Mouse (Mus musculus) midbrain, embryonic 16.5 days (tissue): ENCODE data around the gene Tex19.2. TPM values are rescaled to one million over a fixed set of nuclear protein-coding genes. Genes with fewer than 3 reads are reported as not detected.
A peak's percentile ranks its signal among the peaks of the same experiment; 100 is the strongest.

Experiments
- ATAC-seq: fragments of 200-750 bp; cut with Nextera tagmentation; 2 replicates; pipeline ENCODE4 v1.8.0; 2017; ENCODE audit warnings: moderate TSS enrichment
- H3K27ac ChIP-seq: fragments of 300-500 bp; sonication (generic); 2 replicates; pipeline ENCODE4 v1.5.1; 2014; ENCODE audit warnings: mild to moderate bottlenecking, low read length, mixed read lengths
- H3K27me3 ChIP-seq: fragments of 300-500 bp; sonication (generic); 2 replicates; pipeline ENCODE4 v1.6.1; 2014; ENCODE audit warnings: low read depth, low read length, mixed read lengths; ENCODE audit not compliant: control insufficient read depth, insufficient read depth
- H3K36me3 ChIP-seq: fragments of 300-500 bp; sonication (generic); 2 replicates; pipeline ENCODE4 v1.6.1; 2014; ENCODE audit warnings: mild to moderate bottlenecking, low read length, moderate library complexity, mixed read lengths; ENCODE audit not compliant: control insufficient read depth, insufficient read depth
- H3K4me1 ChIP-seq: fragments of 300-500 bp; sonication (generic); 2 replicates; pipeline ENCODE4 v1.6.1; 2014; ENCODE audit warnings: mild to moderate bottlenecking, low read length, mixed read lengths; ENCODE audit not compliant: control insufficient read depth, insufficient read depth
- H3K4me2 ChIP-seq: fragments of 300-500 bp; sonication (generic); 2 replicates; pipeline ENCODE4 v1.6.1; 2014; ENCODE audit warnings: mild to moderate bottlenecking, low read length, mixed read lengths
- H3K4me3 ChIP-seq: fragments of 300-500 bp; sonication (generic); 2 replicates; pipeline ENCODE4 v1.5.1; 2014; ENCODE audit warnings: low read depth, mild to moderate bottlenecking, low read length, moderate library complexity, mixed read lengths
- H3K9ac ChIP-seq: fragments of 300-500 bp; sonication (generic); 2 replicates; pipeline ENCODE4 v1.6.1; 2014; ENCODE audit warnings: low read depth, low read length, mixed read lengths
- H3K9me3 ChIP-seq: fragments of 300-500 bp; sonication (generic); replicated peaks from 2 replicates; pipeline ENCODE4 v1.6.1; 2014; ENCODE audit warnings: mild to moderate bottlenecking, low read length, mixed read lengths; ENCODE audit not compliant: control insufficient read depth, poor library complexity, severe bottlenecking
- WGBS: fragments of 180-500 bp; shearing (Covaris S2); extraction: QIAGEN DNeasy Blood & Tissue Kit; methylation state at CpG from one replicate; pipeline ENCODE4 v1.1.7; 2014; 5-methylcytosine and 5-hydroxymethylcytosine counted together
- polyA plus RNA-seq: library from polyadenylated mRNA; unstranded; fragments of >200 nt; fragmentation: Nextera tagmentation; extraction: Ambion mirVana; gene quantifications from 2 replicates; pipeline ENCODE4 v1.2.1, GENCODE M21; 2015

Tex19.2 gene
- polyA plus RNA-seq = not detected in 2 replicates

GRCm38 (mm10) chr11:121118577-121118976, at the start of gene Tex19.2:
TSS of gene Tex19.2 (minus strand) at chr11:121118677.
- Histone ChIP-seq H3K4me2 (no peak within 1 kb of the TSS), H3K4me3 (no peak within 1 kb of the TSS), H3K36me3 (no peaks in the 10 kb centered on the region), H3K27me3 (no peaks in the 10 kb centered on the region), H3K9me3 (no peaks in the 10 kb centered on the region), H3K4me1 (no peaks in the 10 kb centered on the region), H3K9ac (no peak within 1 kb of the TSS), H3K27ac (no peak within 1 kb of the TSS)
- ATAC-seq = no peak
- WGBS = 57% methylated on average over 3 of the region's 3 CpGs

- Histone ChIP-seq H3K27ac (no peak overlapping the region), H3K4me2 (no peak overlapping the region), H3K4me1 (no peaks in the 10 kb centered on the region), H3K27me3 (no peaks in the 10 kb centered on the region), H3K9me3 (no peaks in the 10 kb centered on the region), H3K36me3 (no peaks in the 10 kb centered on the region), H3K9ac (no peak overlapping the region), H3K4me3 (no peak overlapping the region)
- WGBS = 85% methylated on average over 4 of the region's 4 CpGs
- no peak for ATAC-seq
These were observed 45.3 kb upstream of the Tex19.2 start for GRCm38 (mm10) chr11:121163751-121164150.

GRCm38 (mm10) chr11:121160636-121161346, 42.3 kb upstream of the Tex19.2 start:
- ATAC-seq = no peak
- Histone ChIP-seq H3K4me3 (no peak overlapping the region), H3K27me3 (peaks cover 10% of the 10 kb centered on the region), H3K27ac (no peak overlapping the region), H3K4me1 (peaks cover 4% of the 10 kb centered on the region; the same call in 1 of the 2 replicates), H3K4me2 (no peak overlapping the region), H3K9ac (no peak overlapping the region), H3K36me3 (no peaks in the 10 kb centered on the region), H3K9me3 (no peaks in the 10 kb centered on the region)
- WGBS = 93% methylated on average over 26 of the region's 26 CpGs

GRCm38 (mm10) chr11:121159971-121160370, 41.5 kb upstream of the Tex19.2 start, which contains the start of gene Uts2r:
TSS of gene Uts2r (plus strand) at chr11:121160271.
- Histone ChIP-seq H3K27ac (no peak within 1 kb of the TSS), H3K4me1 (peaks cover 4% of the 10 kb centered on the region; the same call in 1 of the 2 replicates), H3K27me3 (peaks cover 14% of the 10 kb centered on the region), H3K9me3 (no peaks in the 10 kb centered on the region), H3K4me2 (no peak within 1 kb of the TSS), H3K36me3 (no peaks in the 10 kb centered on the region), H3K9ac (no peak within 1 kb of the TSS), H3K4me3 (no peak within 1 kb of the TSS)
- ATAC-seq = no peak
- 88% methylated on average over 5 of the region's 5 CpGs for WGBS

GRCm38 (mm10) chr11:121156411-121156891, 38.0 kb upstream of the Tex19.2 start:
- H3K9me3 ChIP-seq = no peaks in the 10 kb centered on the region
- peak overlapping the region; percentile 68 for H3K9ac ChIP-seq
- peak overlapping the region; percentile 90 for H3K4me2 ChIP-seq
- H3K4me3 ChIP-seq = peak overlapping the region; percentile 52
- under 1% methylated on average over 45 of the region's 45 CpGs for WGBS
- H3K27ac ChIP-seq = no peak overlapping the region
- ATAC-seq = peak; percentile 66; the same call in 1 of the 2 replicates
- H3K36me3 ChIP-seq = no peaks in the 10 kb centered on the region
- peaks cover 14% of the 10 kb centered on the region for H3K27me3 ChIP-seq
- peaks cover 4% of the 10 kb centered on the region; the same call in 1 of the 2 replicates for H3K4me1 ChIP-seq

GRCm38 (mm10) chr11:121154203-121154602, 35.7 kb upstream of the Tex19.2 start:
- Histone ChIP-seq H3K27me3 (peaks cover 14% of the 10 kb centered on the region), H3K9me3 (no peaks in the 10 kb centered on the region), H3K9ac (no peak overlapping the region), H3K36me3 (no peaks in the 10 kb centered on the region), H3K27ac (no peak overlapping the region), H3K4me3 (no peak overlapping the region), H3K4me2 (no peak overlapping the region), H3K4me1 (peaks cover 4% of the 10 kb centered on the region; the same call in 1 of the 2 replicates)
- WGBS = 14% methylated on average over 4 of the region's 4 CpGs
- no peak for ATAC-seq

GRCm38 (mm10) chr11:121148193-121148592, 29.7 kb upstream of the Tex19.2 start:
- H3K36me3 ChIP-seq = no peaks in the 10 kb centered on the region
- H3K4me2 ChIP-seq = no peak overlapping the region
- no peaks in the 10 kb centered on the region for H3K27me3 ChIP-seq
- 83% methylated on average over 3 of the region's 3 CpGs for WGBS
- no peak overlapping the region for H3K27ac ChIP-seq
- no peaks in the 10 kb centered on the region for H3K4me1 ChIP-seq
- no peak for ATAC-seq
- H3K9ac ChIP-seq = no peak overlapping the region
- no peaks in the 10 kb centered on the region for H3K9me3 ChIP-seq
- no peak overlapping the region for H3K4me3 ChIP-seq

- no peak within 1 kb of the TSS for H3K9ac ChIP-seq
- no peaks in the 10 kb centered on the region for H3K9me3 ChIP-seq
- no peaks in the 10 kb centered on the region for H3K36me3 ChIP-seq
- H3K4me3 ChIP-seq = no peak within 1 kb of the TSS
- H3K27ac ChIP-seq = no peak within 1 kb of the TSS
- H3K27me3 ChIP-seq = no peaks in the 10 kb centered on the region
- WGBS = 92% methylated on average over 22 of the region's 22 CpGs
- H3K4me2 ChIP-seq = no peak within 1 kb of the TSS
- no peak for ATAC-seq
- H3K4me1 ChIP-seq = no peaks in the 10 kb centered on the region
These were observed 27.4 kb upstream of the Tex19.2 start, which contains the start of gene Tex19.1 for GRCm38 (mm10) chr11:121145865-121146264. TSS of gene Tex19.1 (plus strand) at chr11:121146143.

- Histone ChIP-seq H3K4me1 (no peaks in the 10 kb centered on the region), H3K36me3 (no peaks in the 10 kb centered on the region), H3K4me3 (no peak overlapping the region), H3K27ac (no peak overlapping the region), H3K27me3 (no peaks in the 10 kb centered on the region), H3K4me2 (no peak overlapping the region), H3K9ac (no peak overlapping the region), H3K9me3 (no peaks in the 10 kb centered on the region)
- WGBS = 79% methylated on average over 9 of the region's 9 CpGs
- ATAC-seq = no peak
These were observed 25.0 kb upstream of the Tex19.2 start for GRCm38 (mm10) chr11:121143325-121144015.
